Mouse (Mus musculus): ENCODE data around the gene Art3. TPM values are rescaled to one million over a fixed set of nuclear protein-coding genes. Genes with fewer than 3 reads are reported as not detected.

Gene Art3
- polyA plus RNA-seq, 1 experiment from 2014 or later, result 1.4 TPM

GRCm38 (mm10) chr5:92457410-92457809 lies 125.8 kb downstream of the Art3 start:
- 57% methylated on average over 2 of the region's 2 CpGs for WGBS
- no peak overlapping the region for H3K4me2 ChIP-seq
- H3K9ac ChIP-seq, result no peak overlapping the region
- H3K9me3 ChIP-seq (ENCODE audit: low read depth, low read length), result no peaks in the 10 kb centered on the region
- no peak for TF ChIP-seq CTCF (IDR thresholded peaks at IDR 0.05; ENCODE audit: low read depth)
- H3K36me3 ChIP-seq (ENCODE audit: insufficient read depth), result peaks cover 34% of the 10 kb centered on the region
- DNase-seq (no peak), ATAC-seq (ENCODE audit: insufficient read depth) (no peak)
- no peaks in the 10 kb centered on the region for H3K27me3 ChIP-seq (ENCODE audit: insufficient read depth, low read length)
- no peak overlapping the region for H3K4me3 ChIP-seq (ENCODE audit: low read depth, low read length)
- H3K4me1 ChIP-seq (ENCODE audit: insufficient read depth), result no peaks in the 10 kb centered on the region
- H3K27ac ChIP-seq (ENCODE audit: low read depth), result no peak overlapping the region

GRCm38 (mm10) chr5:92458726-92459125 lies 127.1 kb downstream of the Art3 start:
- Histone ChIP-seq H3K4me1 (ENCODE audit: insufficient read depth) (no peaks in the 10 kb centered on the region), H3K27ac (ENCODE audit: low read depth) (no peak overlapping the region), H3K27me3 (ENCODE audit: insufficient read depth, low read length) (no peaks in the 10 kb centered on the region), H3K4me2 (no peak overlapping the region), H3K9ac (no peak overlapping the region), H3K4me3 (ENCODE audit: low read depth, low read length) (no peak overlapping the region), H3K9me3 (ENCODE audit: low read depth, low read length) (no peaks in the 10 kb centered on the region), H3K36me3 (ENCODE audit: insufficient read depth) (peaks cover 24% of the 10 kb centered on the region)
- no peak for TF ChIP-seq CTCF (IDR thresholded peaks at IDR 0.05; ENCODE audit: low read depth)
- 38% methylated on average over 5 of the region's 5 CpGs for WGBS
- DNase-seq (no peak), ATAC-seq (ENCODE audit: insufficient read depth) (no peak)

- ATAC-seq (ENCODE audit: insufficient read depth), result peak; percentile 44
These were observed 129.7 kb downstream of the Art3 start for GRCm38 (mm10) chr5:92461321-92461720.

More at GRCm38 (mm10) chr5:92461321-92461720, 129.7 kb downstream of the Art3 start:
- Histone ChIP-seq H3K27ac (ENCODE audit: low read depth) (no peak overlapping the region), H3K36me3 (ENCODE audit: insufficient read depth) (peaks cover 15% of the 10 kb centered on the region), H3K27me3 (ENCODE audit: insufficient read depth, low read length) (no peaks in the 10 kb centered on the region), H3K9me3 (ENCODE audit: low read depth, low read length) (no peaks in the 10 kb centered on the region), H3K4me1 (ENCODE audit: insufficient read depth) (no peaks in the 10 kb centered on the region), H3K9ac (no peak overlapping the region), H3K4me3 (ENCODE audit: low read depth, low read length) (no peak overlapping the region), H3K4me2 (no peak overlapping the region)
- peak; percentile 87 for TF ChIP-seq CTCF (IDR thresholded peaks at IDR 0.05; ENCODE audit: low read depth)
- DNase-seq, result peak; percentile 83
- WGBS, result 17% methylated on average over 5 of the region's 5 CpGs

Small RNA genes lying within 50 kb of the gene (microRNA-seq; reads per million reads assigned to microRNA genes)
- not detected for gene Mir6415 (ENCODE audit: borderline number of aligned reads)

Other genes starting within 250 kb of the Art3 start
- gene G3bp2, start 248.1 kb upstream of the Art3 start, polyA plus RNA-seq (2014; fragmentation: Nextera tagmentation; extraction: Ambion mirVana), result 165 and 166 TPM in 2 replicates
- gene Uso1, start 193.9 kb upstream of the Art3 start, polyA plus RNA-seq (2014; fragmentation: Nextera tagmentation; extraction: Ambion mirVana), result 27.8 and 28.1 TPM in 2 replicates
- gene U90926, start 116.4 kb upstream of the Art3 start, polyA plus RNA-seq (2014; fragmentation: Nextera tagmentation; extraction: Ambion mirVana), result not detected in 2 replicates
- 0.14 TPM in 1 of 2 replicates, not detected in the other for gene Ppef2, start 75.5 kb upstream of the Art3 start, polyA plus RNA-seq (2014; fragmentation: Nextera tagmentation; extraction: Ambion mirVana)
- gene Naaa, start 53.7 kb upstream of the Art3 start, polyA plus RNA-seq (2014; fragmentation: Nextera tagmentation; extraction: Ambion mirVana), result 7.3 and 8.3 TPM in 2 replicates
- gene Sdad1, start 21.3 kb upstream of the Art3 start, polyA plus RNA-seq (2014; fragmentation: Nextera tagmentation; extraction: Ambion mirVana), result 44.8 and 45.3 TPM in 2 replicates
- 0.43 TPM in 1 of 2 replicates, not detected in the other for gene Cxcl9, start 3.7 kb upstream of the Art3 start, polyA plus RNA-seq (2014; fragmentation: Nextera tagmentation; extraction: Ambion mirVana)
- not detected in 2 replicates for gene Cxcl10, start 17.1 kb downstream of the Art3 start, polyA plus RNA-seq (2014; fragmentation: Nextera tagmentation; extraction: Ambion mirVana)
- gene Nup54, start 103.4 kb downstream of the Art3 start, polyA plus RNA-seq (2014; fragmentation: Nextera tagmentation; extraction: Ambion mirVana), result 57.8 and 61.9 TPM in 2 replicates
- gene Scarb2, start 175.0 kb downstream of the Art3 start, polyA plus RNA-seq (2014; fragmentation: Nextera tagmentation; extraction: Ambion mirVana), result 9.5 and 10.7 TPM in 2 replicates
- 0.18 TPM in 1 of 2 replicates, not detected in the other for gene Fam47e, start 223.2 kb downstream of the Art3 start, polyA plus RNA-seq (2014; fragmentation: Nextera tagmentation; extraction: Ambion mirVana)

All from lung, embryonic 14.5 days (tissue).